Mouse (Mus musculus): ENCODE data around the gene Neil1. TPM values are rescaled to one million over a fixed set of nuclear protein-coding genes. Genes with fewer than 3 reads are reported as not detected.

The Neil1 gene
- total RNA-seq (2021) = 1 to 10 TPM; 5.7 to 5.9 TPM
- long read RNA-seq, experiment 1, transcript Neil1-203 (10 exons, 1,693 nt) = major isoform, 6 of 8 reads
- long read RNA-seq, experiment 1, partial matches to known transcripts = 0 of 8 reads
- long read RNA-seq, experiment 1, other reads (novel, unspliced or antisense) = 1 of 8 reads
- long read RNA-seq, experiment 2, partial matches to known transcripts = 0 of 3 reads
- long read RNA-seq, experiment 2, other reads (novel, unspliced or antisense) = 1 of 3 reads

DNA sequence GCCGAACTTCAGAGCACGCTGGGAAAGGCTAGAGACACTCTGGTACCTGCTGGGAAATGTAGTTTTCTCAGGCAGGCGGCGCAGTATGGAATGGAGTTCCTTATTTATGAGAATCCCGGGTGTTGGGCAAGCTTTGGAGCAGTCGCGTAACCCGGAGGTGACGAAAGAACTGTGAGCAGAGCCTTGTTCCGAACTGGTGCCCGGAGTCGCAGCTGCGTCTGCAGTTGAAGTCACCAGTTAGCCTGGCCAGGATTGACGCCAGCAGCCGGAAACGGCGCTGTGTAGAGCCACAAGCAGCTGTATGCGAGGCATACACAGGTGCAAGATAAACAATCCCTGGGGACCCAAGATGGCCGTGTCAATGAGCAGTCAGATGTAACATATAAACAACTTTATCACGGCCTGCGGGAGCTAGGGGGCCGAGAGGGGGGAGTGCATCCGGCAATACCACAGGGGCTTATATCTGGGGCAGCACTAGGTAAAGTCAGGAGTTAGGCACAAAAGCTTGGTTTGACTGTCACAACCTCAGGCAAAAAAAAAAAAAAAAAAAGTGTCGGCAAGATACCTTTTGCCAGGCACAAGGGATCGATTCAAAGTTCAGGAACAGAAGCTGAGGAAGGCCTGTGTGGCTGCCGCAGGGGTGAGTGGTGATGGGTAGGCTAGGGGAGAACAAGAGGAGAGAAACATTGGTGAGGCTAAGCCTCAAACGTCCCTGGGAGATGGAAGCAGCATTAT, at the start of gene Neil1:
TSS of gene Neil1 (minus strand) at position 162 of the 735 bp plus-strand sequence.
- DNase-seq = peak; percentile 91 to 95

DNA sequence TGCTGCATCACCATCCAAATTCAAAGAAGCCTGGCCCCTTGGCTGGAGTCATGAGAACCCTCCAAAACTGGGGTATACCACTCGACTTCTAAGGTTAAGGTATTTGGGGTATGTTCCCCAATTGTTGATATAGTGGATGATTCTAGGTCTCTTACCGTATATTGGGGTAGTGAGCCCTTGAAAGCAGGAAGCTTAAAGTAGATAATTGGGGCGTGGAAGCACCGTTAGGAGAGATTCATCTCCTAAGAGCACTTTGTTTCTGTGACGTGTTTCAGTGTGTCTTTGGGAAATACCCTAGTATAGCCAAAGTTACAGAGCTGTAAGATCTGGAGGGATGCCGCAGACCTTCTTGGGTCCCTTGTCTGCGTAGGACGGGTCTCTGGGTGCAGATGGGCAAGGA, 49.3 kb upstream of the Neil1 start:
- no peak for DNase-seq

DNA sequence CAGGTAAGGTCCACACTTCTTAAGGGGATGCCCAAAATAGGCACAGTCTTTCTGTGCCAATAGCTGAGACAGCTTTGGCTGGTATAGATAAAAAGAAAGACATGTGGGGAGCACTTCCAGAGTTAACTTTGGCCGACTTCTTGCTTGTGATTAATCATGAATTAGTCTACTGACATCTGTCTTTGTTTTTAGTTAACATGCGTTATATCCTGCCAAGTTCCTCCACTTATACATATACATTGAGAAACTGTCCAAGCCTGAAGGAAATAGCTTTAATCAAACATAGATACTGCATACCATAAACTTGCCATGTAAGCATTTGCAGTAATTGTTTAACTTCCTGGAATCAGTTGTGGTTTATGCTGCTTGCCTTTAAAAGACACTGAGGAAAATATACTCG, 48.6 kb upstream of the Neil1 start:
- DNase-seq = no peak

DNA sequence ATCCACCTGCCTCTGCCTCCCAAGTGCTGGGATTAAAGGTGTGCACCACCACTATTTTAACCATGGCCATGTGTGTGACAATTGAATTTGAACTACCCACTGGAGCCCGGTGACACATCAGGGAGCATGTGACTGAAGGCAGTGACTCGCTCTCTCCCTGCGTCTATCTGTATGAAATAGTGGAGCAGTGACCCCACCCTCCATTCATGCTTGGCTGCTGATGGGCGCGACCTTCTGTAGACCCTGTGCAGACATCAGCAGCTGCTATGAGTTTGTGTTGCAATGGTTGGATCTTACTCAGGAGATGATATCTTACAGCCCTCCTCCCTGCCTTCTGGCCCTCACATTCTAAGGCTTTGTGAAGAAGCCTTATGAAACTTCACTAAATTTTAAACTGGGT, 20.3 kb upstream of the Neil1 start:
- no peak for DNase-seq

DNA sequence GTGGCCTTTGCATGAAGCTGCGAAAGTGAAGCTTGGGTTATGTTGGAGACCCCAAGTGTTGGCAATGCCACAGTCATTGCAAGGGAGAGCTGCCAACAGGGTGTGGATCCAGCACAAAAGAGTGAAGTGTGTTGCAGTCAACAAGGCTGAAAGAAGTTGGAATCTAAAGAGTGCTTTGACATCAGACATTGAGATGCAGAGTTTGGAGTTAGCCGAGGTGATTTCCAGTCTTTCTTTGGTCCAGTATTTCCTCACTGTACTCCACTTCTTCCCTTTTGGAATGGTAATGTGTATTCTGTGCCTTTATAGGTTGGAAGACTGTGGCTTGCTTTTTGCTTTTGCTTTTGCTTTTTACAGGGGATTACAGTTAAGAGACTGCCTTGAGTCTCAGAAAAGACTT, 18.1 kb upstream of the Neil1 start:
- no peak for DNase-seq

DNA sequence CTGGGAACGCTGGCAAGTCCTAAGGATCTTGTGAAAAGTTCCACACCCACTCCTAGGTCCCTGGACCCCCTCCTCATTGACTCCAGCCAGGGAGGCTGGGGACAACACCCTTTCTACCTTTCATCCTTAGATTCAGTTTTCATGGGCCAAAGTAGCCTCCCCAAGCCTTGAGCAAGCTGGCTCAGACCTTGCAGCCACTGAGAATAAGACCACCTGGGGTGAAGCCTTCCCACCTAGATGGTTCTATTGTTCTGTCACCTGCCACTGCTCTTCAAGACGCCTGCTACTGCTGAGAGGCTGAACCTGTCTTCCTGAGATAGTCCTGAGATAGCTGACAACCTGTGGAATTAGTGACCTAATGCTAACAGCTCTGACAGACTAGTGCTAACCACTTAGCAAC, 15.0 kb upstream of the Neil1 start:
- no peak for DNase-seq

DNA sequence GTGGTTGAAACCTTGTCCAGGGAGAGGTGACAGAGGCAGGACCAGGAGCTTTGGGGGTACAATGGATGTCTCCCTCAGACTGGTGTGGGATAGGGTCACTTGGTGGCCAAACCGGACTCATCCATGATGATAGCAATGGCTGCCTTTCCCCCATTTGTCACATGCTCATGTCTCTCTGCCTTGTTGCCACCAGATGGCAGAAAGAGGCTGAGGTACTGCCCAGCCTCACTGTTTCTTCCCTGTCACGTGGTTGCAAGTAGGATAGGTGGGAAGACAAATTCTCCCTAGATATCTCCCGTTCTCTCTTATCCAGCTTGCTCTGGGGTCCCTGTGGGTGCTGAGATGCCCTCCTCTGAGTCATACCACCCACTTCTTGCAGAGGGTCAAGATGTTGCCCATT, 14.4 kb upstream of the Neil1 start:
- DNase-seq = no peak

DNA sequence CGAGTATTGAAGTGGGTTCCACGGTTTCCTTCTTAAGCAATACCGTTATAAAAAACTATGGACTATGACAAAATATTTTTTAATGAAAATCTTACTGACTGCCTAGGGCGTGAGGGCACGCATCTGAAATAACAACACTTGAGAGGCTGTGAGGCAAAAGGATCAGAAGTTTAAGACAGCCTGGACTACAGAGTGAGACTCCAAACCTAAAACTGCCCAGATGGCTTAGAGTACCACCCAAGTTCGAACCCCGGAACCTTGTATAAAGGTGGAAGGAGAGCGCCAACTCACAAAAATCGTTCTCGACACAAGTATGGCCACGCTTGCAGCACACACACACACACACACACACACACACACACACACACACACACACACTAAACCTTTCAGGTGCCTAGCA, 10.4 kb upstream of the Neil1 start:
- no peak for DNase-seq

DNA sequence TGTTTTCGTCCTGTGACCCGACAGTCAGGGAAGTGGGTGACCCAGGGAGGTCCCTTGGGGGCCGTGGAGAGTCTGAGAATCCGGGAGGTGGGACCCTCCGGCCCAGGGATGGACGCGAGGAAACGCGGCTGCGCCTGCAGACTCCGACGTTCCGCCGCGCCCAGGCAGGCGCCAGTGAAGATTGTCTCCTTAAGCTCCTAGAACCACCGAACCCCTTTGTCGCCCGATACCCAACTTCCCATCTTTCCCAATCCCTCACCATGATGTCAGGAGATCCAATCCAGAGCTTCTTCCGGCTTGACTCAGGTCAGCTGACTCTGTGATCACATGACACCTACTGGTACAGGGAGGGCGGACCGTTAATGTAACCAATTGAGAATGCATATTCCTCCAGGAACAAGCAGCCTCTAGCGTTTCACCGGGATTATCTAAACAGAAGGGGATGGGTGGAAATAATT, 9.9 kb upstream of the Neil1 start, which contains the start of gene Commd4:
TSS of gene Commd4 (minus strand) at position 319 of the 458 bp plus-strand sequence.
- DNase-seq = peak; percentile 94 to 96

DNA sequence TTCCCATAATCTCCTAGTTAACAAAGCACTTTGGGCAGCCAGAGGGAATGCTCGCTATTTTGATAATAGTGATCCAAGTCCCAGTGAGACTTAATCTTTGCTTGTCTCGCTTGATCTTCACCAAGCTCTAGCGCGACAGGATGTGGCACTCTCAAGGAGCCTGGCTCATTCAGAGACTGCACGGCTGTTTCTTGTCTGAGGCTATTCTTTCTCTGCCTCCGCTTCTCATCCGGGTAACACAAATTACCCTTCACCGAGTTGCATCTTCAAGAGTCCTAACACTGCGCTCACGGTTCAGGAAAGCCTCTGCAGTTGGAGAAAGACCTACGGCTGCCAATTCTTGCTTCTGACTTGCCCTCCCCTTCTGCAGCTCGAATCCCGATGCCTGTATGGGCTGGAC, 9.4 kb upstream of the Neil1 start:
- DNase-seq = no peak

DNA sequence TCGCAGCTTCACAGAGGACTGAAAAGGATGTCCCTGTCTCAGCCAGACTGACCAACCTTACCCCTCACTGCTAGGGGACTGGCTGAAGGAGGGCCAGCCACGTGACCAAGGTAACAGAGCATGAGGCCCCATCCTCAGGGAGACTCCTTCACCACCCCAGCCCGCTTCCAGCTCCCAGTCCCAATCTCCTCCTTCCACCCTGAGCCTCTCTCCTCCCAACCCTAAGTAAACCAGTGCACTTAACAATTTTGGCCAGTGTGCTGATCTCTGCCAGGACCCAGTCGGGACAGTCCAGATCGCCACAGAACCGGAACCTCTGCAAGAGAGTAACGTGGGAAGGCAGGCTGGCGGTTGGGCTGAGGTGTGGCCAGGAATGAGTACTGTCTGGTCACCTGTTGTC, 8.7 kb upstream of the Neil1 start:
- DNase-seq = no peak

DNA sequence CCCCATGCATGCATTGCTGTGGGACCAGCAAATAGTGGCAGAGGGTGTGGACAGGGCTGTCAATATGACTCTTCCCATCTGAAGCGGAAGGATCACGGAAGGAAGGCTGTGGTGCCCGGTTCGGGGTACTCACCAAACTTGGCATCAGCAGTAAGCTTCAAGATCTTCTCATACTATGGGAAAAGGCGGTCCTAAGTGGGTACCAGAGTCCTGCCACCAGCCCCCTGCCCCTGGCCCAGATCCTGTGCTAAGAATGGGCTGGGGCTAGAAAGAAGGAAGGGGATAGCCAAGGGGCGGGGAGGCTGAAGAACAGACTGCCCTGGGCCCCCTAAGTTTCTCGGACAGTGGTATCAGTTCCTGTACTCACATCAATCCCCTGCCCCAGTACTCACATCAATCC, 8.3 kb upstream of the Neil1 start:
- DNase-seq = no peak

DNA sequence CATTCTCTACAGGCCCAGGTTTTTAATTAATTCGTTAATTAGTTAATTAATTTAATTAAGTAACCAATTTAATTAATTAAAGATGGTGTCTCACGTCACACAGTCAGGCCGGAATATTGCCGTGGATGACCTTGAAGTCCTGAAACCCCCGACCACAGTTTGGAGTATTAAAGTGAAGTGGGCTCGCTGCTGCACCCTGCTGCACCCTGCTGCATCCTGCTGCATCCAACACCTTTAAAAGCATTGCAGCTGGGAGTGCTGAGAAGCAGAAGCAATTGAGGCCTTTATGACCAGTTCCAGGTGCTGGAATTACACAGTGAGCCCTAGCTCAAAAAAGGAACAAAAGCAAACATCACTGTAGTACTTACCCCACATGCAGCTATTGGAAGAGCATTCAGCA, 4.2 kb upstream of the Neil1 start:
- no peak for DNase-seq

DNA sequence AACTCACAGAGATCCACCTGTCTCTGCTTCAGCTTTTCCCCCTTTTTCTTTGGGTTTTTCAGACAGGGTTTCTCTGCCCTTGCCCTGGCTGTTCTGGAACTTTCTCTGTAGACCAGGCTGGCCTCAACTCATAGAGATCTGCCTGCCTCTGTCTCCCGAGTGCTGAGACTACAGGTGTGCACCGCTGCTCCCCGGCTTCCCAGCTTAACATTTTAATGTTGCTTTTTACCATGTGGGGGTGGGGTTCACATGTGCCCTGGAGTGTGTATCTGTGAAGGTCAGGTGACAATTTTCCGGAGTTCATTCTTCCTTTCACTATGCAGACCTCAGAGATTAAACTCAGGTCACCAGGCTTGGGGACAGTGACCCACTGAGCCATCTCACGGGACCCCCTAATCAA, 2.1 kb upstream of the Neil1 start:
- DNase-seq = no peak

DNA sequence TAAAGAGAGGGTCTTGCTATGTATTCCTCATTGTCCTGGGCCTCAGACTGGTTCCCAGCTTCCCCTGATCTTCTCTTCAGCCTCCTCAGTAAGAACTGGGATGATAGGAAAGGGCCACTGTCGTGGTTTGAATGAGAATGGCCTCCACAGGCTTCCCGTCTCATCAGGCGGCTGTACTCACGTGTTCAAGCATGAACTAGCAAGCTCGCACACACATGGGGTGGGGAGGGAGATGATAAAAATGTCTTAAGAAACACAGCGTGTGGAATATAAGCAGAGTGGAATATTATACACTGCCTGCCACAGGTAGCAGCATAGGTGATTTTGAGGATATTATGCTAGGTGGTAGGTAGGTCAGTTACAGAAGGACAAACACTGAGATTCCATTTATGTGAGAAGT, 916 bp upstream of the Neil1 start:
- no peak for DNase-seq

DNA sequence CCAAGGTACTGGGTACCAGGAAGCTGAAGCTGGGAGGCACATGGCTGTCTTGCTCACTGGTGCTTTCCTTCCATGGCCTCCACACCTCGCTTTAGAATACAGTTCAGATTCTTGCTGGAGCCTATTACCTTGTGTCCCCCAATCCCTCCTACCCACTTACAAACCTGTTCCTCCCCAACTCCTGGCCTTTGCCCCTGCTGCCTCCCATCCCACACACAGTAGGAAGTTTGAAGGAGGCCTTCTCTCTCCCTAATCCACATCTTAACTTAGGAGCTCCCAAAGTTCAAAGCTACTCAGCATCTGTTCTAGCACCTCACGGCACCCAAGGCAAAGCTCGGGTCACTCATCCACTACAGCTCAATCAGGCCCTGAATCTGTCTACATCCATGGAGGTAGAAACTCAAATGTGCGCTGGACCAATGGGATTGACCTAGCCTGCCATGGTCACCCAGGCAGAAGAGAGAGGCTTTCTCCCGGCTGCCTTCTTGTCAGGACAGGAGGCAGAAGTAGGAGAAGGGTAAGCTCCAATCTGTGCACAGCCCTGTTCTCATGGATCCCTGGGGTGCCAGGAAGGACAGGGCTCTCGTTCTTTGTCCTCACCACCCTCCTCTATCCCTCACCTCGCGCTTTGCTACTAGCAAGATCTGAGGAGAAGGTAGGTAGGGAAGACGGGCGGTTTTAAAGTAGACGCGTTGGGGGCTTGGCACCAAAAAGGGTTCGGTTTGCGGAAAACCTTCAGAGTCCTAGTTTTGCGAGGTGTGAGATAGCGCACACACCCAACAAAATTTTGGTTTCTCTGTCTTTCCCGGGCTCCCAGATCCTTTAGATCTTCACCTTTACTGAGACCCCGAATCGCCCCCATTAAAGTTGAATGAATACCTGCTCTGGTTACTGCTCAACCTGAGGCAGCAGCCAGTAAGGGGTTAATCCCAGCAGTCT, 631 bp downstream of the Neil1 start:
- no peak for DNase-seq

DNA sequence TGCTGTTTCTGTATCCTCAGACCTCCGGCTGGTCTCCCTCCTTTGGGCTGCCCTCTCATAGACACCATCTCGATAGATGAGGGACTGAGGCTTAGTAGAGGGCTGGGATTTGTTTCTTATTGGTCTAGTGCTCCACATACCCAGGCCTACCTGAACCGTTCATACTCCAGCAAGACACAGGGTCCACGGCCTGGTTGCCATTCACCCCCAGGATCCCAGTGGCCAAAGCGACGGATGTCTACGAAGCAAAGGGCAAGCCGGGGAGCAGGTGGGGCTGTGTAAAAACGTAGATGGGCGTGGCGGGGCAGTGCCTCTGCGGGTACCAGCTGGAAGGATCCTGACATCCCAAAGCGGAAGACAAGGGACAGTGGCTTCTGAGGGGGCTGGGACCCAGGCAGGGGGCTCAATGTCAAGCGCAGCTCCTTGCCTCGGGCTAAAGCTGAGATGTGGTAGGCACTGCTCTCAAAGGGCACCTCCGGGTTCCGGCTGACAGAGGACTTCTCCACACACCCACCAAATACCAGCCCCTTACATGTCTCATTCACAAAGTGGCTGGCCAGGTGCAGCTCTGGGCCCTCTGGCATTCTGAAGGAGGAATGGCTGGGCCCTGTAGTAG, 1.5 kb downstream of the Neil1 start:
- DNase-seq = no peak

DNA sequence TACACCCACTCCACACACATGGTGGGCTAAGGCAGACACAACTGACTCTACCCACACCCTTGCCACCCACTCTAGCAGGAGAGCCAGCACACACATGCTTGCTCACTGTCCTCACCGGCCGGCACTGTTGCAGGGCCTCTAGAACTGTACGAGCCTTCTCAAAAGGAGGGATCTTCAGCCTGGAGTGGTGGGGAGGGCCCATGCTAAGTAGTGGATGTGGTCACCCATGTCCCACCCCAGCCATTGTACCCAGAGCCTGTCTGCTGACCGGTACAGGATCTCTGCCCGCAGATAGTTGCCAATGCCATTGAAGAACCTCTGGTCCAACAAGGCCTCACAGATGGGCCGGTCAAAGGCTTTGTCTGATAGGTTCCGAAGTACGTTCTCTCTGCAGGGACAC, 3.3 kb downstream of the Neil1 start:
- no peak for DNase-seq

DNA sequence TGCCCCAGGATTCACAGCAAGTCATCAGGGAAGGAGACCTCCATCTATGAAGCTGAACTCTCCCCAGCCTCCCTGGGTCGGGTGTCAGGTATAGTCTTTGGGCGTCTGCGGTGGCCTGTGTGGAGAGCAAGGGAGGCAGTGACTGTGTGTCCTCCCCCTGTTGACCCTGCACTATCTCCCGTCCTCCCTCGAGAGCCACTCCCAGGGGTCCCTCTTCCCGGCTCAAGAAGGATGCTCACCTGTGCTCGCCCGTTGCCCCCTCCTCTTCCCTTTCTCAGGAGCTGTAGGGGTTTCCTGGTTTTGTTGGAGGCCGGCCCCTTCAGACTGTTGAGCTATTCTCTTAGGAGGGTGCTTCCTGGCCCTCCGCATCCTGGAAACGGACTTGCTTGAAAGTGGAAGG, 4.9 kb downstream of the Neil1 start:
- no peak for DNase-seq

DNA sequence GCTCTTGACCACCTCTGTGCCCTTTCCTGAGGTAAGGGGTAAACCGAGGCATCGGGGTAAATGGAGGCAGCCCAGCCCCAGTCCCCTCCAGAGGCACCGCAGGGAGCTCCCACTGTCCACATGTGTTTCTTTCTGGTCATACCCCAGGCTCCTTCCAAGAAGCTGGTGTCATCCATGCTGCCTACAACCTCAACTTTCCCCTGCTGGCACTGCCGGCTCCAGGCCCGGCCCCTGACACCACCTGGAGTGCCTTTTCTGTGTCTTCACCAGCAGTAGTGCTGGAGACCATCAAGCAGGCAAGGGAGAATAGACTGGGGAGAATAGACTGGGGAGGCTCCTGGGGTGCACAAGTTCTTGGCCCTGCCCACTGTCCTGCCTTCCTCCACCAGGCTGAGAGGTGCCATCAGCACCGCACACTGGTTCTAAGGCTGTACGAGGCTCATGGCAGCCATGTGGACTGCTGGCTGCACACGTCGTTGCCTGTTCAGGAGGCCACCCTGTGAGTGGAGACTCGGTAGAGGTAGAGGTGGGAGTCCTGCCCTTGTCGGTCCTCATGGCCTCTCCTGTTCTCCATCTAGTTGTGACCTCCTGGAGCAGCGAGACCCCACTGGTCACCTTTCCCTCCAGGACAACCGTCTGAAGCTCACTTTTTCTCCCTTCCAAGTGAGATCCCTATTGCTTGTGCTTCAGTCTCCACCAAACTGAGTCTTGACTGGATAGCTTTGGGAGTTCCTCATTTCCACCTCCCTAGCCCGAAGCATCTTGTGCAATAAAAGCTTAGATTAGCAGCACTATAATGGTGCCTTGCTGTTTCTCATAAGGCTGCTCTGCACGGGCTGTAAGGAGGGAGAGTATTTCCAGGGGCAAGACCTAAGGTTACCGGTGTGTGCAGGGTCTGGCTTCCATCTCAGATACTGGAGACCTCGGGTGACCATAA, 6.4 kb downstream of the Neil1 start:
- DNase-seq = no peak

DNA sequence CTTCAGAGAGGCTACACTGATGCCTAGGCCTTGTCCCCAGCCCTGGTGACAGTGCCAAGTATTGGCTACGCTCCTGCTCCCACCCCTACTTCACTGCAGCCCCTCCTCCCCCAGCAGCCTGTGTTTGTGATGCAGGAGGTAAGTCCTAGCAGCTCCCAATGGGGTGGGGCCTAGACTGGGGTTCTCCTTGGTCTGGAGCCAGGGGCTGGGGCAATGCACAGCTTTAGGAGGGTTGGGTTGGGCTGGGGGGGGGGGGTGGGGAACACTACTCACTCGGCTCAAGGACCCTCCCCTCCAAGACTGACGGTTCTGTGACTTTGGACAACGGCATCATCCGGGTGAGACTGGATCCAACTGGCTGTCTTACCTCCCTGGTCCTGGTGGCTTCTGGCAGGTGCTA, 8.5 kb downstream of the Neil1 start:
- DNase-seq = no peak

All from heart, adult 18-20 months (tissue).